Mouse (Mus musculus): ENCODE measurements around the gene Gpr146. TPM values are rescaled to one million over a fixed set of nuclear protein-coding genes. Genes with fewer than 3 reads are reported as not detected.
"Not testable (repeated sequence)": the region's sequence is repeated elsewhere in the genome, so short reads cannot be mapped to it uniquely, and the experiment has no call there.

Gene Gpr146
- polyA plus RNA-seq, 1 experiment, result not detected

DNA sequence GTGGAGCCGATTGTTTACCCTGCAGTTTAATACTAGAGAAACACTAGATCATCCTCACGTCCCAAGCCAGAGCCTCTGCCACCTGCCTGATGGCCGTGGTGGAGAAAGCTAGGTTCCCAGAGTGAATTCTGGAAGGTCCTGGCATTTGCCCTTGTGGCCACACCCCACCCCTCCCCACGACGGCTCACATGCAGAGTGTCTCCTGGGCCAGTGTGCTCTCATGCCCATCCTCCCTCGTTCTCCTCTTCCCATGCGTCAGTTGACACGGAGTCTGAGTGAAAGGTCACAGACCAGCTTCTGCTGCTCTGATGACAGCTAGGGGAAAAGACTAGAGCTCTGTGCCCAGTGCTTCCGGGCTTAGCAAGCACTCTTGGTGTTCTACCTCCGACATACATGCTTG, 7.0 kb downstream of the Gpr146 start:
- H3K27ac ChIP-seq (ENCODE audit: insufficient read depth, low read depth, low read length), result no peak overlapping the region
- WGBS, result 75% methylated on average over 10 of the region's 10 CpGs
- TF ChIP-seq CTCF (IDR thresholded peaks at IDR 0.05; ENCODE audit: insufficient read depth, low read depth, low read length) (no peak), POLR2A (IDR thresholded peaks at IDR 0.05; ENCODE audit: insufficient read depth, low read depth, low read length) (no peak)
- no peak overlapping the region for H3K4me3 ChIP-seq (ENCODE audit: insufficient read depth, low read depth, low read length)
- peaks cover 54% of the 10 kb centered on the region for H3K4me1 ChIP-seq (ENCODE audit: control insufficient read depth, insufficient read depth, low read length)

DNA sequence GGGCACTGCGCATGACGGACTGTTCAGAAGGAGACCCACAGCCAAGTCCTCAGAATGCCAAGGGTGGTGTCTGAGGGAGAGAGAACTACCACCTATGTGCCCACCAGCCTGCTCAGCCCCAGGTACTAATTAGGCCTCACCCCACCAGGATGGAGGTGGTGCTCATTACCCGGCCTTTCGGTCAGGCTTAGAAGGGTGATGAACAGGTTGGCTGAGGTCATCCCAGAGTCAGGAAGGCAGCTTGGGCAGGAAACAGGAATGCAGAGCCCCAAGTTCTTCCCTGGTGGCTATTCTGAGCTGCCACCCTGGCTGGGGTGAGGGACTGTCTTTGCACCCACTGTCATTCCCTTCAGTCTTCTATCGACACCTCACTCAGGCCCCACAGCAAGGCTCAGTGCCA, 8.6 kb downstream of the Gpr146 start:
- Histone ChIP-seq H3K4me3 (ENCODE audit: insufficient read depth, low read depth, low read length) (no peak overlapping the region), H3K4me1 (ENCODE audit: control insufficient read depth, insufficient read depth, low read length) (peaks cover 52% of the 10 kb centered on the region), H3K27ac (ENCODE audit: insufficient read depth, low read depth, low read length) (no peak overlapping the region)
- TF ChIP-seq CTCF (IDR thresholded peaks at IDR 0.05; ENCODE audit: insufficient read depth, low read depth, low read length) (no peak), POLR2A (IDR thresholded peaks at IDR 0.05; ENCODE audit: insufficient read depth, low read depth, low read length) (no peak)
- WGBS, result 92% methylated on average over 5 of the region's 5 CpGs

DNA sequence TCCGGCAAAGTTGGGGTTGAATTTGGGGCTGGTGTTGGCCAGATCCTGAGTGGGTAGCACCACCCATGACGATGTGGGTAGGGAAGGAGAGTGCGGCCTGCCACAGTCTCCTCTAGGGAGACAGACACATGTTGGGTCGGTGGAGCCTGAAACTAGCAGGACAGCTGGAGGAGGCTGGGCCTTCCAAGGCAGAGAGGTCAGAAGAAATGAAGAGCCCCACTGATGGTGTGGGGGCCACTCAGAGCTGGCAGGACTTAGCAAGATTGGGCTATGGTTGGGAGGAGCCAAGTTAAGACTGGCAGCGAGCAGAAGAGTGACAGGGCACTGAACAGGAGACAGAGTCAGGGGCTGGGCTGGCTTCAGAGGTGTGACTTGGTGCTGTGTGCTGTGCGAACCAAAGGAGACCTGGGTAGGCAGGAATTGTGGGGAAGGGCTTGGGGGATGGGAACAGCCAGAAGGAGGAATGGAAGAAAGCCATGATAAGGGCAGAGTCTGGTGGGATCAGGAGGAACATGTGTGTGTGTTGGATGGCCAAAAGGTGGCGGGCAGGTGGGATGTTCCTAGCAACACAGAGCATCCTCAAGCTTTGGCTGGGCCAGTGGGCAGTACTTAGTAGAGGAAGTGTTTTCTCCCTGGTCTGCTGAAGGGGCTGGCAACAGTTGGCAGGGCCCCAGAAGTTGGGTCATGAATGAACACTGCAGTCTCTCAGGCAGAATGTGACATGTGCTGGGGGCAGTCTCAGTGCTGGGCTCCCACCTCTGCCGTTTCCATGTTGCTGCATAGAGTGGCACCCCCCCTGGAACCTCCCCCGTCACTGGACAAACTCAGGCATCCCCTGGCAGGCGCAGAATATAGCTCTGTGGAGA, 10.1 kb downstream of the Gpr146 start:
- Histone ChIP-seq H3K4me1 (ENCODE audit: control insufficient read depth, insufficient read depth, low read length) (peaks cover 50% of the 10 kb centered on the region), H3K4me3 (ENCODE audit: insufficient read depth, low read depth, low read length) (no peak overlapping the region), H3K27ac (ENCODE audit: insufficient read depth, low read depth, low read length) (0 out of 2 replicates have a peak overlapping the region, but pooled peaks have one; percentile 2)
- WGBS, result 80% methylated on average over 10 of the region's 10 CpGs
- TF ChIP-seq CTCF (IDR thresholded peaks at IDR 0.05; ENCODE audit: insufficient read depth, low read depth, low read length), result no peak

DNA sequence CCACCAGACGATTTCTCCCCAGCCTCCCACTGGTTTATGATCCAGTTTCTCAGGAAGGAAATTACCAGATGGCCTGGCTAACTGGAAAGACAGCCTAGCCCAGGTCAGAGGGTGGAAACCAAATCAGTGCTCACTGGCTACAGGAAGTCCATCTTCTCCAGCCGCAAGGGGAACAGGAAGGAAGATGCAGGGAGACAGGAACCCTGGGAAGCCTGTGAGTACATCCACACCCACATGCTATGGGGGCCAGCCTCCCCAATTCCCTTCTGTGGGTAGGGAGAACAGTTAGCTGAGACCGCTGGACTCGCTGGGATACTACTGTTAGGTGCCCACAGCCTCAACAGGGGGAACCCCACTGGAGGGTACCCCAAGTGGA, 10.7 kb downstream of the Gpr146 start:
- Histone ChIP-seq H3K27ac (ENCODE audit: insufficient read depth, low read depth, low read length) (0 out of 2 replicates have a peak overlapping the region, but pooled peaks have one; percentile 2), H3K4me3 (ENCODE audit: insufficient read depth, low read depth, low read length) (no peak overlapping the region), H3K4me1 (ENCODE audit: control insufficient read depth, insufficient read depth, low read length) (peaks cover 44% of the 10 kb centered on the region)
- 68% methylated on average over 4 of the region's 4 CpGs for WGBS
- TF ChIP-seq CTCF (IDR thresholded peaks at IDR 0.05; ENCODE audit: insufficient read depth, low read depth, low read length) (no peak), POLR2A (IDR thresholded peaks at IDR 0.05; ENCODE audit: insufficient read depth, low read depth, low read length) (no peak)

DNA sequence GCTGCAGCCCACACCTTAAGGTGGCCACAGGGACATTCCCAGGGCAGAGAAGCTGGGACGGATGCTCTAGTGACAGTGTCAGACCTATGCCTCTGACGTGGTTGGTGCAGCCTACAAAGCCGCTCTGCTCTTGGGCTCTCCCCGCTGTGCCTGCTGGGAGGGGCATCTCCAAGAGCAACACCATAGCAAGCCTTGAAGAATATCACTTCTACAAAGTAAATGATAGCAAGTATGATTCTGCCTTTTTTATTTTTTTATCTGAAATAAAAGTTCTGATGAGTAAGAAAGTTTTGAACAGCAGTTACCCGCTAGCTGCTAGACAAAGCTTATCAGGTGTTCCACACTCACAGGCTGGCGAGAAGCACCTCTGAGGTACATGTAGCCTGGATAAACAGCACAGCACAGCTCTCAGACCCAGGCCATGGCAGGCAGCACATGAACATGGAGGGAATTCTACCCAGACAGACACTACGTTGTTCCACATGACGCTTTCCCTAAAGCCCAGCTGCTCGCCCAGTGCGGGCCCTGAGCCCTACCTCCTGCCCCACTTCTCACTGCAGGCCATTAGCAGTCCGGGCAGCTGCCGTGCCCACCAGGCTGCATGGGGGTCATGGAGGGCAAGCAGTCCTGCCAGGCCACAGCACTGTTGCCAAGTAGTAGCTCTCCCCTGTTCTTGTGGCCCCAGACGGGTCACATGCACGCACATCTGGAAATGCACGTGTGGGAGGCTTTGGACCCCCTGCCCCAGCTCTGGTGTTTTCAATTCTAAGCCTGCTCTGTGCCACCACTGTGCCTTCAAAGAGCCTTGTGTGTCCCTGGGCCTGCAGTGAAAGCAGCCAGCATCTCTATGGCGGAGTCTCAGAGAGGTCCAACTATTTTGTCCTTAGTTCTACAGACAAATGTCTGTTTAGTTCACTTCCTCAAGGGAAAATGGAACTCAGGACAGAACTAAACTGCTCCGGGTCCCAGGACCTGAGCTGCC, 11.5 kb downstream of the Gpr146 start:
- H3K4me3 ChIP-seq (ENCODE audit: insufficient read depth, low read depth, low read length), result no peak overlapping the region
- WGBS, result 59% methylated on average over 17 of the region's 17 CpGs
- no peak for TF ChIP-seq POLR2A (IDR thresholded peaks at IDR 0.05; ENCODE audit: insufficient read depth, low read depth, low read length)
- no peak for TF ChIP-seq CTCF (IDR thresholded peaks at IDR 0.05; ENCODE audit: insufficient read depth, low read depth, low read length)

DNA sequence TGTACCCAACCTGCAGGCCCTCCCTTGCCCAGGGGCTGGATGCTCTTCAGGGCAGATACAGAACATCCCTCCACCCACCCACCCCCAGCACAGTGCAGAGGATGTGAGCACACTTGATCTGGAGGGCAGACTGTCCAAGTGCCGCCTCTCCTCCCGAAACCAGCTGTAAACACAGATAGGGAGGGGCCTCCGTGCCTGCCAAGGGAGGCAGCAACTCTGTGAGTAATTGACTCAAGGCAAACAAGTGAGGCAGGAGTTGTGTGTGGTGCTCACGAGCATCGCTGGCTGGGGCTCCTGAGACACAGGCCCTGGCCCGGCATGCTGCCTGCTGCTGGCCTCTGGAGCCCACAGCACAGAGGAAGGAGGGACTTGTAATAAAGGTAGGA, 12.2 kb downstream of the Gpr146 start:
- 16% methylated on average over 6 of the region's 6 CpGs for WGBS
- Histone ChIP-seq H3K4me3 (ENCODE audit: insufficient read depth, low read depth, low read length) (no peak overlapping the region), H3K4me1 (ENCODE audit: control insufficient read depth, insufficient read depth, low read length) (peaks cover 38% of the 10 kb centered on the region), H3K27ac (ENCODE audit: insufficient read depth, low read depth, low read length) (peak overlapping the region; percentile 41)
- TF ChIP-seq POLR2A (IDR thresholded peaks at IDR 0.05; ENCODE audit: insufficient read depth, low read depth, low read length) (no peak), CTCF (IDR thresholded peaks at IDR 0.05; ENCODE audit: insufficient read depth, low read depth, low read length) (no peak)

More for the DNA sequence above, 11.5 kb downstream of the Gpr146 start:
- Histone ChIP-seq H3K27ac (ENCODE audit: insufficient read depth, low read depth, low read length) (peak overlapping the region; percentile 65), H3K4me1 (ENCODE audit: control insufficient read depth, insufficient read depth, low read length) (peaks cover 38% of the 10 kb centered on the region)

DNA sequence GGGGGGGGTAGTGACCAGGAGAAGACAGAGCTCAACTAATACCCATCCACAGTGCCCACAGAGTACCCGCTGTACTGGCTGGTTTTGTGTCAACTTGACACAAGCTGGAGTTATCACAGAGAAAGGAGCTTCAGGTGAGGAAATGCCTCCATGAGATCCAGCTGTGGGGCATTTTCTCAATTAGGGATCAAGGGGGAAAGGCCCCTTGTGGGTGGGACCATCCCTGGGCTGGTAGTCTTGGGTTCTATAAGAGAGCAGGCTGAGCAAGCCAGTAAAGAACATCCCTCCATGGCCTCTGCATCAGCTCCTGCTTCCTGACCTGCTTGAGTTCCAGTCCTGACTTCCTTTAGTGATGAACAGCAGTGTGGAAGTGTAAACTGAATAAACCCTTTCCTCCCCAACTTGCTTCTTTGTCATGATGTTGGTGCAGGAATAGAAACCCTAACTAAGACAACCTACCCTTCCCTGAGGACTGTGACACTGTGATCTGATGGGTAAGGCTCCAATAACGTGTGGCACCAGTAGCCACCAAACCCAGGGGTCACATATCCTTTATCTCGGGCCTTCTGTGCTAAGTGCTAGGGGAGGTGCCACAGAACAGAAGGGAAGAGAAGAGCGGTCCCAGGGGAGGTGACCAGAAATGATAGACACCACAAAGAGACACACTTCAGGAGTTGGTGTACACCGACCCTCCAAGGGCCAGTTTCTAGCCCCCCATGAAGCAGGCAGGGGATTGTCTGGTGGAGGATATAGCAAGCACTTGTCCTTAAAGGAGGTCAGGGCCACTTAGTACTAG, 13.0 kb downstream of the Gpr146 start:
- 95% methylated on average over 5 of the region's 5 CpGs for WGBS
- Histone ChIP-seq H3K27ac (ENCODE audit: insufficient read depth, low read depth, low read length) (peak overlapping the region; percentile 41; the same call in 1 of the 2 replicates), H3K4me1 (ENCODE audit: control insufficient read depth, insufficient read depth, low read length) (peaks cover 38% of the 10 kb centered on the region)
- H3K4me3 ChIP-seq (ENCODE audit: insufficient read depth, low read depth, low read length), result not testable (repeated sequence)

DNA sequence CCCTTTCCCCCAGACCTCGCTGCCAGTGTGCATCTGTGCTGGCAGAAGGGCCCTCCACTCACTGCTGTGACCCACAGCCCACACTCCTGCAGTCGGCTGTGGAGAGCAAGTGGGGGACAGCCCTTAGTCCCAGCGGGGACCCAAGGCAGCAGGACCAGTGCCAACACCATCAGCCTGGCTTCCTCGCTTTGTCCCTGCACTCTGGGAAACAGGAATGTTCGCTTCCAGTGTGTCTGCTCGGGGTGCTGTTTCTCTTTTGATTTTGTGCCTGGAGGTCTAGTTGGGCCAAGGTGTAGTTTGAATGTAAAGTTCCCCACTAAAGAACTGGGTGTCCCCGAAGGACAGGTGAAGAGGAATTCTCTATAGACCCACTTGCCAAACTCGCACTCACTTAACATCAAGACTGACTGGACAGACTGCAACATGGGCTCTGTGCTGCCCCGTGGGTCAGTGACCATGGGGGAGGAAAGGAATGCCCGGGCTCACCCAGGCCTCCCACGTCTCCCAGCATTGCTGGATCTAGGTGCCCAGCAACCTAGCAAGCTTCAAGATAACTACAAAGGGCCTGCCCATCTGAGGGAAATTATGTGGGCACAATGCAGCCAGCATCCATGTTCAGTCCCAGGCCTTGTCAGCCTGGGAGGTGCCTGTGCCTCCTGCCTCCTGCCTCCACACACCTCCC, 14.0 kb downstream of the Gpr146 start:
- Histone ChIP-seq H3K4me3 (ENCODE audit: insufficient read depth, low read depth, low read length) (no peak overlapping the region), H3K27ac (ENCODE audit: insufficient read depth, low read depth, low read length) (no peak overlapping the region), H3K4me1 (ENCODE audit: control insufficient read depth, insufficient read depth, low read length) (peaks cover 38% of the 10 kb centered on the region)
- no peak for TF ChIP-seq CTCF (IDR thresholded peaks at IDR 0.05; ENCODE audit: insufficient read depth, low read depth, low read length)
- TF ChIP-seq POLR2A (IDR thresholded peaks at IDR 0.05; ENCODE audit: insufficient read depth, low read depth, low read length), result no peak
- 61% methylated on average over 11 of the region's 11 CpGs for WGBS
